Mouse (Mus musculus) liver, embryonic 13.5 days (tissue): ENCODE results near the gene Ndufs8. TPM values are rescaled to one million over a fixed set of nuclear protein-coding genes. Genes with fewer than 3 reads are reported as not detected.

Source experiments
- polyA plus RNA-seq: library from polyadenylated mRNA; unstranded; fragments of >200 nt; fragmentation: Nextera tagmentation; extraction: Ambion mirVana; gene quantifications from 2 replicates; pipeline ENCODE4 v1.2.1, GENCODE M21; 2015

Ndufs8 gene
- polyA plus RNA-seq, 1 experiment from 2014 or later, result 217 TPM

Other genes with a start within 250 kb of the Ndufs8 start
- gene Lrp5, start 226.2 kb downstream of the Ndufs8 start, polyA plus RNA-seq, result 1.9 and 2.0 TPM in 2 replicates
- 13.2 and 14.5 TPM in 2 replicates for gene 1810055G02Rik, start 204.5 kb downstream of the Ndufs8 start, polyA plus RNA-seq
- gene Kmt5b, start 145.4 kb downstream of the Ndufs8 start, polyA plus RNA-seq, result 6.5 and 8.9 TPM in 2 replicates
- gene Chka, start 61.0 kb downstream of the Ndufs8 start, polyA plus RNA-seq, result 15.8 and 18.6 TPM in 2 replicates
- gene Tcirg1, start 5.6 kb downstream of the Ndufs8 start, polyA plus RNA-seq, result 18.0 and 18.8 TPM in 2 replicates
- gene Aldh3b1, start 17.0 kb upstream of the Ndufs8 start, polyA plus RNA-seq, result 3.3 and 3.7 TPM in 2 replicates
- 17.6 and 18.3 TPM in 2 replicates for gene Unc93b1, start 22.4 kb upstream of the Ndufs8 start, polyA plus RNA-seq
- gene Aldh3b3, start 45.9 kb upstream of the Ndufs8 start, polyA plus RNA-seq, result not detected in 2 replicates
- 0.30 and 0.45 TPM in 2 replicates for gene Aldh3b2, start 59.6 kb upstream of the Ndufs8 start, polyA plus RNA-seq
- 9.5 and 10.2 TPM in 2 replicates for gene Acy3, start 73.8 kb upstream of the Ndufs8 start, polyA plus RNA-seq
- gene Tbx10, start 80.0 kb upstream of the Ndufs8 start, polyA plus RNA-seq, result 0.47 and 0.54 TPM in 2 replicates
- gene Nudt8, start 87.8 kb upstream of the Ndufs8 start, polyA plus RNA-seq, result 13.8 and 15.9 TPM in 2 replicates
- 0.55 and 0.59 TPM in 2 replicates for gene Gm49405, start 87.9 kb upstream of the Ndufs8 start, polyA plus RNA-seq
- gene Doc2g, start 90.5 kb upstream of the Ndufs8 start, polyA plus RNA-seq, result 0.80 and 0.82 TPM in 2 replicates
- 171 and 174 TPM in 2 replicates for gene Ndufv1, start 100.0 kb upstream of the Ndufs8 start, polyA plus RNA-seq
- gene Gstp1, start 125.2 kb upstream of the Ndufs8 start, polyA plus RNA-seq, result 629 and 652 TPM in 2 replicates
- 7.7 and 11.2 TPM in 2 replicates for gene Gstp2, start 133.2 kb upstream of the Ndufs8 start, polyA plus RNA-seq
- gene Gstp3, start 146.8 kb upstream of the Ndufs8 start, polyA plus RNA-seq, result 28.0 and 28.3 TPM in 2 replicates
- 0.43 and 0.67 TPM in 2 replicates for gene Cabp2, start 168.8 kb upstream of the Ndufs8 start, polyA plus RNA-seq
- 94.3 and 94.7 TPM in 2 replicates for gene Cdk2ap2, start 184.4 kb upstream of the Ndufs8 start, polyA plus RNA-seq
- 2.8 and 3.1 TPM in 2 replicates for gene Pitpnm1, start 187.2 kb upstream of the Ndufs8 start, polyA plus RNA-seq
- gene Aip, start 213.1 kb upstream of the Ndufs8 start, polyA plus RNA-seq, result 37.7 and 38.9 TPM in 2 replicates
- 0.02 TPM in 1 of 2 replicates, not detected in the other for gene Gpr152, start 227.0 kb upstream of the Ndufs8 start, polyA plus RNA-seq
- 0.07 and 0.13 TPM in 2 replicates for gene Cabp4, start 231.3 kb upstream of the Ndufs8 start, polyA plus RNA-seq
- gene Coro1b, start 235.8 kb upstream of the Ndufs8 start, polyA plus RNA-seq, result 70.7 and 72.6 TPM in 2 replicates
- 18.8 and 21.3 TPM in 2 replicates for gene Ptprcap, start 240.8 kb upstream of the Ndufs8 start, polyA plus RNA-seq